Mouse (Mus musculus): ENCODE data around the gene Ccdc73.

GRCm38 (mm10) chr2:104849991-104850359 lies 17.6 kb upstream of the Ccdc73 start:
- TF ChIP-seq CTCF (IDR thresholded peaks at IDR 0.05; ENCODE audit: borderline replicate concordance, insufficient read depth, low read length) = no peak
- TF ChIP-seq POLR2A (IDR thresholded peaks at IDR 0.05; ENCODE audit: low read depth, low read length) = no peak

All from embryonic fibroblast, embryonic 13.5 days (primary cell).